In the genomic region with DNA sequence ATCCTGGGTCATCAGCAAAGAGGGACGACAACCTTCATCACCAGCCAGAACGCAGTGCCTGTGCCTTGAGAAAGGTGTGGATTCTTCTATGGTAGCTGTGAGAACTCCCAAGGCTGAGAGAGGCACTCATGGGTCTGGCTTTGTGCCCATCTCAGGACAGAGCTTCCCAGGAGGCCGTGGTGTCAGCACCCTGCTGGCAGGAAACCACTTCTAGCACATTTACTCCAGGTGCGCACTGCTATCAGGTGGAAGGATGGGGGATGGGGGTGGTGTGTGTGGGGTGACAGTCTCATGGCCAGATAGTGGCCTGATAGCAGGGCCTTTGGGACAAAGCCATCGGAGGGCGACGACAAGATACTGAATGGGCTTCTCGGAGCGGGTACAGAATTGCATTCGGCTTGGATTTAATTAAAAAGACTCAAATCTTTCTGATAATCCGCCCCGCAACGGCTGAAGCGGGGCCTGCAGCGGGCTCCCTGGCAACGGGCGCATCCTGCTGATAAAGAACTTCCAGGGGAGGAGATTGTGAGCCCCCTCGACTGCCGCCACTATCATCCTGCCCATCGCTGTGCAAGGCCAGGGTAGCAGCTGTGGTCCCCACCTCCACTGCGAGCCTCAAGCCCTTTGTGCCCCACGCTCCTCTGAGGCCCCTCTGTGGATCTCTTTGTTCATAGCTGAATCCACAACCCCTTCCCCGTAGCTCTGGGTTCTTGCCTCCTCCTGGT, we compare ENCODE assay signal across 15 mouse cellular contexts. TPM values are rescaled to one million over a fixed set of nuclear protein-coding genes. Genes with fewer than 3 reads are reported as not detected.
DNase-seq lines count a peak whose midpoint lies in the region; ATAC-seq and TF ChIP-seq lines count a peak whose summit lies in the region.
"Had no signal": no experiment of that assay in that cellular context is flagged by ENCODE, and none has a peak within 500 bp of the region (broad histone marks: within the 10 kb centered on the region; RNA-seq: fewer than 3 reads in every experiment).

No protein-coding gene starts in this region.

- peaks cover 30% of the 10 kb centered on the region for H3K27me3 ChIP-seq in hindbrain, embryonic 10.5 days (ENCODE audit: insufficient read depth, poor library complexity, severe bottlenecking)
- peaks cover 30% of the 10 kb centered on the region for H3K27me3 ChIP-seq in midbrain, embryonic 12.5 days
- H3K27me3 ChIP-seq in liver, postnatal 0 days (ENCODE audit: insufficient read depth, low read length) = peaks cover 10% of the 10 kb centered on the region; the same call in 1 of the 2 replicates
- H3K27me3 ChIP-seq: stomach, embryonic 15.5 days had no signal

- H3K27ac ChIP-seq in layer of hippocampus, adult 2 months = no peak overlapping the region
- peak overlapping the region; percentile 66 for H3K27ac ChIP-seq in hindbrain, embryonic 10.5 days
- H3K27ac ChIP-seq in midbrain, embryonic 12.5 days (replicated peaks) = peak overlapping the region; percentile 75
- no peak overlapping the region for H3K27ac ChIP-seq in liver, postnatal 0 days (ENCODE audit: low read depth)
- H3K27ac ChIP-seq: heart, embryonic 13.5 days; limb, embryonic 15.5 days; lung, embryonic 15.5 days; stomach, embryonic 15.5 days had no signal

- H3K4me2 ChIP-seq in midbrain, embryonic 12.5 days (replicated peaks) = peak overlapping the region; percentile 18; the same call in 1 of the 2 replicates
- H3K4me2 ChIP-seq in liver, postnatal 0 days (ENCODE audit: low read depth, low read length) = no peak overlapping the region
- H3K4me2 ChIP-seq: heart, embryonic 13.5 days; limb, embryonic 15.5 days; lung, embryonic 15.5 days; stomach, embryonic 15.5 days had no signal

- no peaks in the 10 kb centered on the region for H3K36me3 ChIP-seq in hindbrain, embryonic 10.5 days
- no peaks in the 10 kb centered on the region for H3K36me3 ChIP-seq in midbrain, embryonic 12.5 days
- H3K36me3 ChIP-seq in liver, postnatal 0 days (replicated peaks; ENCODE audit: insufficient read depth, low read length) = no peaks in the 10 kb centered on the region
- H3K36me3 ChIP-seq: G1E; heart, embryonic 13.5 days; limb, embryonic 15.5 days; lung, embryonic 15.5 days; stomach, embryonic 15.5 days had no signal

- ATAC-seq in midbrain, embryonic 12.5 days (ENCODE audit: low FRiP score, low read depth) = peak; percentile 66
- no peak for ATAC-seq in liver, postnatal 0 days
- ATAC-seq: inflammation-experienced regulatory T-cells, adult 6 months had no signal

- no peak for TF ChIP-seq CTCF in layer of hippocampus, adult 2 months (conservative IDR thresholded peaks at IDR 0.05)
- TF ChIP-seq CTCF in liver, postnatal 0 days (IDR thresholded peaks at IDR 0.05; ENCODE audit: low read depth) = no peak

- no peak overlapping the region for H3K9ac ChIP-seq in midbrain, embryonic 12.5 days (replicated peaks)
- H3K9ac ChIP-seq in liver, postnatal 0 days (replicated peaks) = no peak overlapping the region
- H3K9ac ChIP-seq: heart, embryonic 13.5 days; limb, embryonic 15.5 days; lung, embryonic 15.5 days; stomach, embryonic 15.5 days had no signal

- DNase-seq in layer of hippocampus, postnatal 10 days (ENCODE audit: low spot score in 2 of 2) = peak; percentile 27 to 36
- no peak for DNase-seq in layer of hippocampus, adult 2 months (ENCODE audit: low spot score in 2 of 2)
- peak; percentile 8 for DNase-seq in hindbrain, embryonic 10.5 days (ENCODE audit: low spot score)
- peak; percentile 51 for DNase-seq in thymus, postnatal 14 days
- no peak for DNase-seq in liver, postnatal 0 days
- no peak for DNase-seq in liver
- DNase-seq in cerebellum, postnatal 25 days = no peak
- DNase-seq: cerebellum, adult 9-10 months had no signal

- H3K9me3 ChIP-seq in hindbrain, embryonic 10.5 days = peaks cover 5% of the 10 kb centered on the region; the same call in 1 of the 2 replicates
- H3K9me3 ChIP-seq in midbrain, embryonic 12.5 days = peaks cover 4% of the 10 kb centered on the region
- H3K9me3 ChIP-seq in liver, postnatal 0 days (ENCODE audit: low read length) = no peaks in the 10 kb centered on the region
- H3K9me3 ChIP-seq: lung, embryonic 15.5 days; stomach, embryonic 15.5 days had no signal

- H3K4me3 ChIP-seq in layer of hippocampus, adult 2 months = no peak overlapping the region
- no peak overlapping the region for H3K4me3 ChIP-seq in hindbrain, embryonic 10.5 days
- H3K4me3 ChIP-seq in midbrain, embryonic 12.5 days = no peak overlapping the region
- H3K4me3 ChIP-seq in liver, postnatal 0 days (ENCODE audit: low read depth, low read length) = no peak overlapping the region
- H3K4me3 ChIP-seq: heart, embryonic 13.5 days; limb, embryonic 15.5 days; lung, embryonic 15.5 days; stomach, embryonic 15.5 days had no signal

- peaks cover 18% of the 10 kb centered on the region for H3K4me1 ChIP-seq in hindbrain, embryonic 10.5 days (replicated peaks)
- H3K4me1 ChIP-seq in midbrain, embryonic 12.5 days = peaks cover 18% of the 10 kb centered on the region
- H3K4me1 ChIP-seq in liver, postnatal 0 days (ENCODE audit: insufficient read depth) = no peaks in the 10 kb centered on the region
- H3K4me1 ChIP-seq: limb, embryonic 15.5 days; lung, embryonic 15.5 days; stomach, embryonic 15.5 days had no signal

- WGBS in hindbrain, embryonic 10.5 days = 48% methylated on average over 23 of the region's 23 CpGs
- WGBS in midbrain, embryonic 12.5 days = 23% methylated on average over 23 of the region's 23 CpGs
- 41% methylated on average over 23 of the region's 23 CpGs for WGBS in liver, postnatal 0 days (ENCODE audit: insufficient replicate concordance)

- TF ChIP-seq EP300 in liver, postnatal 0 days (IDR thresholded peaks at IDR 0.05; ENCODE audit: low read depth) = no peak

RNA-seq across cellular contexts. Expression of gene Lmx1b, which starts 49.0 kb away (rescaled TPM):
- total RNA-seq in layer of hippocampus, postnatal 10 days (2021) = under 1 TPM in 1 of 2 experiments, not detected in 1; 0.27 TPM
- under 1 TPM; 0.10 to 0.41 TPM for total RNA-seq in layer of hippocampus, adult 2 months (2021)
- 2.5 and 7.7 TPM in 2 replicates for polyA plus RNA-seq in hindbrain, embryonic 10.5 days (2016; fragmentation: Nextera tagmentation; extraction: Ambion mirVana)
- 2.3 and 2.8 TPM in 2 replicates for polyA plus RNA-seq in midbrain, embryonic 12.5 days (2016; fragmentation: Nextera tagmentation; extraction: Ambion mirVana)
- polyA plus RNA-seq in liver, postnatal 0 days (2015; fragmentation: Nextera tagmentation; extraction: Ambion mirVana) = not detected in 2 replicates
- polyA plus RNA-seq: G1E; heart, embryonic 13.5 days; inflammation-experienced regulatory T-cells, adult 6 months had no signal

Comparison
In these comparisons a context has a peak if more than half of its experiments do, and no peak if none do; other contexts are left out.
1. DNase-seq: peak in layer of hippocampus, postnatal 10 days (2 of 2), hindbrain, embryonic 10.5 days (single experiment) and thymus, postnatal 14 days (single experiment); none in layer of hippocampus, adult 2 months (0 of 2), liver, postnatal 0 days (single experiment), liver (single experiment) and cerebellum, postnatal 25 days (0 of 2).
2. H3K27ac ChIP-seq: peak in hindbrain, embryonic 10.5 days (single experiment) and midbrain, embryonic 12.5 days (single experiment); none in layer of hippocampus, adult 2 months (single experiment) and liver, postnatal 0 days (single experiment).